Comparison of ENCODE assay signal across 16 mouse cellular contexts in the genomic region with DNA sequence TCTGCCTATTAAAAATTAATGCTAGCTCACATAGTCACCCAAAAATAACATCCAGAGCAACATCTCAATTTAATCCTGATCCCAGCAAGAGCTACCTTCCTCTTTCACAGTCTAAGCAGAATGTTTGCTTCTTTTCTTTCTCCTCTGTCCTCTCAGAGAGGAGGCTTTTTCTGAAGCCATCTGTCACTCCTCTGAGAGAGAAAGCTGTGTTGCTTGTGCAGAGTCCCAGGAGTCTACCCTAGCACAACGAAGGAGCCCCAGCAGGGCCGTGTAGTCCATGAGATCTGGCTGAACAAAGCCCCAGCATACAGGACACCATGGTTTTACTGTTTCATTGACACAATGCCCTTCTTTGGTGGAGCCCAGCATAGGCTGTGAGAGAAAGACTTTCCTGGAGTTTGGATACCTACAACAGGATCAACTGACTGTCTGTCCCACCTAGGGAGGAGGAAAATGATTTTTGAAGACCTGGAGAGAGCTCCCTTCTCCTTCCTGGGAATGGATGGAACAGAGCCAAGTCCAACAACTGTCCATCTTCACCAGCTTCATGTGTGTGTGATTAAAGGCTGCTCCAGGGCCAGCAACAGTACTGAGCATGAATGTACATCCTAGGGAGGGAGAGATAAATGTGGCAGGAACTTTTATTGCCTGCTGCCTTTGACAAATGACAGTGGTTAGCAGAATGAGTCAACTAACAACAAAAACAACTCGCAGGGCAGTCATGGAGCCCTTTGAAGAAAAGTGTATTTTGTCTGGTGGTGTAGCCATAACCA.
DNase-seq lines count a peak whose midpoint lies in the region; ATAC-seq and TF ChIP-seq lines count a peak whose summit lies in the region.
"Had no signal": no experiment of that assay in that cellular context is flagged by ENCODE, and none has a peak within 500 bp of the region (broad histone marks: within the 10 kb centered on the region; RNA-seq: fewer than 3 reads in every experiment).

No protein-coding gene starts in this region.

- no peak overlapping the region for H3K4me3 ChIP-seq in cerebellum, adult 2 months (replicated peaks; ENCODE audit: insufficient read depth, low read depth, low read length)
- H3K4me3 ChIP-seq in kidney, embryonic 15.5 days (replicated peaks), result no peak overlapping the region
- H3K4me3 ChIP-seq in embryonic facial prominence, embryonic 10.5 days, result no peak overlapping the region
- no peak overlapping the region for H3K4me3 ChIP-seq in lung, adult 2 months (replicated peaks; ENCODE audit: extremely low read depth, low read depth, low read length)
- H3K4me3 ChIP-seq: gastrocnemius, adult 2 months had no signal

- no peaks in the 10 kb centered on the region for H3K9me3 ChIP-seq in kidney, embryonic 15.5 days (replicated peaks)
- H3K9me3 ChIP-seq in embryonic facial prominence, embryonic 10.5 days, result no peaks in the 10 kb centered on the region
- H3K9me3 ChIP-seq: G1E had no signal

- H3K9ac ChIP-seq in kidney, embryonic 15.5 days, result no peak overlapping the region

- ATAC-seq in kidney, embryonic 15.5 days (replicated peaks; ENCODE audit: low FRiP score), result peak; percentile 60; the same call in 1 of the 2 replicates
- ATAC-seq: activated CD4-positive, CD25-positive, alpha-beta regulatory T cell, adult 4 months had no signal

- H3K4me1 ChIP-seq in cerebellum, adult 2 months (ENCODE audit: control insufficient read depth, insufficient read depth, low read length), result peaks cover 9% of the 10 kb centered on the region; the same call in 1 of the 2 replicates
- H3K4me1 ChIP-seq in kidney, embryonic 15.5 days, result peaks cover 16% of the 10 kb centered on the region
- peaks cover 7% of the 10 kb centered on the region; the same call in 1 of the 2 replicates for H3K4me1 ChIP-seq in embryonic facial prominence, embryonic 10.5 days
- no peaks in the 10 kb centered on the region for H3K4me1 ChIP-seq in lung, adult 2 months (ENCODE audit: control insufficient read depth, insufficient read depth, low read length)

- no peak for TF ChIP-seq CTCF in cerebellum, adult 2 months (IDR thresholded peaks at IDR 0.05; ENCODE audit: borderline replicate concordance, insufficient read depth, low read depth, low read length)
- no peak for TF ChIP-seq CTCF in lung, adult 2 months (IDR thresholded peaks at IDR 0.05; ENCODE audit: insufficient read depth, low read length)

- no peaks in the 10 kb centered on the region for H3K36me3 ChIP-seq in kidney, embryonic 15.5 days
- no peaks in the 10 kb centered on the region for H3K36me3 ChIP-seq in embryonic facial prominence, embryonic 10.5 days (replicated peaks)
- H3K36me3 ChIP-seq: G1E had no signal

- H3K4me2 ChIP-seq in kidney, embryonic 15.5 days, result no peak overlapping the region
- H3K4me2 ChIP-seq: heart, embryonic 11.5 days had no signal

- no peaks in the 10 kb centered on the region for H3K27me3 ChIP-seq in cerebellum, adult 2 months (ENCODE audit: control insufficient read depth, insufficient read depth, low read length)
- peaks cover 23% of the 10 kb centered on the region; the same call in 1 of the 2 replicates for H3K27me3 ChIP-seq in kidney, embryonic 15.5 days
- H3K27me3 ChIP-seq in embryonic facial prominence, embryonic 10.5 days (replicated peaks; ENCODE audit: low read depth, poor library complexity, severe bottlenecking), result no peaks in the 10 kb centered on the region; the same call in 1 of the 2 replicates

- 39% methylated on average over 3 of the region's 3 CpGs for whole genome bisulfite sequencing in cerebellum, adult 2 months
- WGBS in kidney, embryonic 15.5 days, result 19% methylated on average over 3 of the region's 3 CpGs
- 48% methylated on average over 3 of the region's 3 CpGs for WGBS in embryonic facial prominence, embryonic 10.5 days
- WGBS in lung, adult 2 months, result 49% methylated on average over 3 of the region's 3 CpGs

- no peak overlapping the region for H3K27ac ChIP-seq in cerebellum, adult 2 months (ENCODE audit: insufficient read depth, low read length)
- peak overlapping the region; percentile 59 for H3K27ac ChIP-seq in kidney, embryonic 15.5 days
- 0 out of 2 replicates have a peak overlapping the region, but pooled peaks have one; percentile 16 for H3K27ac ChIP-seq in embryonic facial prominence, embryonic 10.5 days (replicated peaks)
- H3K27ac ChIP-seq: gastrocnemius, adult 2 months had no signal

- peak; percentile 50 to 59 for DNase-seq in cerebellum, adult 2 months
- DNase-seq in cerebellum, adult 11 months, result no peak
- DNase-seq in kidney, postnatal 14 days, result no peak
- peak; percentile 34 for DNase-seq in NIH3T3 (ENCODE audit: low read depth)
- no peak for DNase-seq in embryonic facial prominence, embryonic 10.5 days (ENCODE audit: low spot score)
- DNase-seq in lung, adult 2 months, result no peak
- DNase-seq in thymus, postnatal 36 days, result no peak
- DNase-seq: B cell, adult 2 months; gastrocnemius, adult 2 months; left cerebral cortex, postnatal 4 days; right cerebral cortex, postnatal 4 days; thymus, postnatal 14 days had no signal

- no peak for TF ChIP-seq POLR2A in cerebellum, adult 2 months (IDR thresholded peaks at IDR 0.05; ENCODE audit: borderline replicate concordance, insufficient read depth, low read length)
- no peak for TF ChIP-seq POLR2A in lung, adult 2 months (IDR thresholded peaks at IDR 0.05; ENCODE audit: borderline replicate concordance, extremely low read depth, low read depth, low read length)

Comparison
In these comparisons a context has a peak if more than half of its experiments do, and no peak if none do; other contexts are left out.
1. DNase-seq: peak in cerebellum, adult 2 months (2 of 2) and NIH3T3 (single experiment); none in cerebellum, adult 11 months (single experiment), kidney, postnatal 14 days (single experiment), embryonic facial prominence, embryonic 10.5 days (single experiment), lung, adult 2 months (single experiment) and thymus, postnatal 36 days (0 of 2).